Mouse (Mus musculus): ENCODE measurements around the gene Fam3c. TPM values are rescaled to one million over a fixed set of nuclear protein-coding genes. Genes with fewer than 3 reads are reported as not detected.
"Not testable (repeated sequence)": the region's sequence is repeated elsewhere in the genome, so short reads cannot be mapped to it uniquely, and the experiment has no call there.

Fam3c gene
- polyA plus RNA-seq, 1 experiment, result 19.7 TPM

- TF ChIP-seq CTCF (IDR thresholded peaks at IDR 0.05; ENCODE audit: control insufficient read depth, insufficient read depth, low read length) (no peak), POLR2A (IDR thresholded peaks at IDR 0.05; ENCODE audit: borderline replicate concordance, control insufficient read depth, low read depth, low read length) (no peak)
- WGBS, result 14% methylated on average over 14 of the region's 14 CpGs
- no peak overlapping the region for H3K4me3 ChIP-seq (replicated peaks; ENCODE audit: control insufficient read depth, low read depth, low read length)
- no peaks in the 10 kb centered on the region for H3K4me1 ChIP-seq (ENCODE audit: control insufficient read depth, insufficient read depth, low read length)
- no peak overlapping the region for H3K27ac ChIP-seq (ENCODE audit: control insufficient read depth, insufficient read depth, low read depth, low read length, poor library complexity)
Observed at GRCm38 (mm10) chr6:22280217-22280861, 75.7 kb downstream of the Fam3c start.

GRCm38 (mm10) chr6:22277941-22278340 lies 78.1 kb downstream of the Fam3c start:
- 79% methylated on average over 3 of the region's 3 CpGs for WGBS
- Histone ChIP-seq H3K4me1 (ENCODE audit: control insufficient read depth, insufficient read depth, low read length) (no peaks in the 10 kb centered on the region), H3K27ac (ENCODE audit: control insufficient read depth, insufficient read depth, low read depth, low read length, poor library complexity) (no peak overlapping the region), H3K4me3 (replicated peaks; ENCODE audit: control insufficient read depth, low read depth, low read length) (no peak overlapping the region)
- TF ChIP-seq CTCF (IDR thresholded peaks at IDR 0.05; ENCODE audit: control insufficient read depth, insufficient read depth, low read length) (no peak), POLR2A (IDR thresholded peaks at IDR 0.05; ENCODE audit: borderline replicate concordance, control insufficient read depth, low read depth, low read length) (no peak)

GRCm38 (mm10) chr6:22269840-22270521 lies 86.1 kb downstream of the Fam3c start:
- WGBS, result 50% methylated on average over 8 of the region's 8 CpGs
- H3K27ac ChIP-seq (ENCODE audit: control insufficient read depth, insufficient read depth, low read depth, low read length, poor library complexity), result no peak overlapping the region

GRCm38 (mm10) chr6:22268677-22269076 lies 87.4 kb downstream of the Fam3c start:
- H3K4me3 ChIP-seq (replicated peaks; ENCODE audit: control insufficient read depth, low read depth, low read length), result no peak overlapping the region
- H3K27ac ChIP-seq (ENCODE audit: control insufficient read depth, insufficient read depth, low read depth, low read length, poor library complexity), result no peak overlapping the region
- no peaks in the 10 kb centered on the region for H3K4me1 ChIP-seq (ENCODE audit: control insufficient read depth, insufficient read depth, low read length)
- TF ChIP-seq POLR2A (IDR thresholded peaks at IDR 0.05; ENCODE audit: borderline replicate concordance, control insufficient read depth, low read depth, low read length) (no peak), CTCF (IDR thresholded peaks at IDR 0.05; ENCODE audit: control insufficient read depth, insufficient read depth, low read length) (no peak)

More at GRCm38 (mm10) chr6:22269840-22270521, 86.1 kb downstream of the Fam3c start:
- Histone ChIP-seq H3K4me3 (replicated peaks; ENCODE audit: control insufficient read depth, low read depth, low read length) (no peak overlapping the region), H3K4me1 (ENCODE audit: control insufficient read depth, insufficient read depth, low read length) (no peaks in the 10 kb centered on the region)
- TF ChIP-seq CTCF (IDR thresholded peaks at IDR 0.05; ENCODE audit: control insufficient read depth, insufficient read depth, low read length) (no peak), POLR2A (IDR thresholded peaks at IDR 0.05; ENCODE audit: borderline replicate concordance, control insufficient read depth, low read depth, low read length) (no peak)

- WGBS, result 67% methylated on average over 5 of the region's 5 CpGs
Observed at GRCm38 (mm10) chr6:22267807-22268667, 88.0 kb downstream of the Fam3c start.

GRCm38 (mm10) chr6:22266018-22266417 lies 90.0 kb downstream of the Fam3c start:
- 71% methylated on average over 4 of the region's 4 CpGs for WGBS
- H3K27ac ChIP-seq (ENCODE audit: control insufficient read depth, insufficient read depth, low read depth, low read length, poor library complexity), result no peak overlapping the region

More at GRCm38 (mm10) chr6:22267807-22268667, 88.0 kb downstream of the Fam3c start:
- Histone ChIP-seq H3K4me3 (replicated peaks; ENCODE audit: control insufficient read depth, low read depth, low read length) (no peak overlapping the region), H3K4me1 (ENCODE audit: control insufficient read depth, insufficient read depth, low read length) (no peaks in the 10 kb centered on the region), H3K27ac (ENCODE audit: control insufficient read depth, insufficient read depth, low read depth, low read length, poor library complexity) (no peak overlapping the region)
- no peak for TF ChIP-seq POLR2A (IDR thresholded peaks at IDR 0.05; ENCODE audit: borderline replicate concordance, control insufficient read depth, low read depth, low read length)
- TF ChIP-seq CTCF (IDR thresholded peaks at IDR 0.05; ENCODE audit: control insufficient read depth, insufficient read depth, low read length), result no peak

GRCm38 (mm10) chr6:22264094-22264493 lies 91.9 kb downstream of the Fam3c start:
- H3K27ac ChIP-seq (ENCODE audit: control insufficient read depth, insufficient read depth, low read depth, low read length, poor library complexity); H3K4me1 ChIP-seq (ENCODE audit: control insufficient read depth, insufficient read depth, low read length); H3K4me3 ChIP-seq (replicated peaks; ENCODE audit: control insufficient read depth, low read depth, low read length): not testable (repeated sequence)
- WGBS, result 85% methylated on average over 8 of the region's 8 CpGs

More at GRCm38 (mm10) chr6:22266018-22266417, 90.0 kb downstream of the Fam3c start:
- H3K4me3 ChIP-seq (replicated peaks; ENCODE audit: control insufficient read depth, low read depth, low read length), result no peak overlapping the region
- TF ChIP-seq CTCF (IDR thresholded peaks at IDR 0.05; ENCODE audit: control insufficient read depth, insufficient read depth, low read length) (no peak), POLR2A (IDR thresholded peaks at IDR 0.05; ENCODE audit: borderline replicate concordance, control insufficient read depth, low read depth, low read length) (no peak)
- no peaks in the 10 kb centered on the region for H3K4me1 ChIP-seq (ENCODE audit: control insufficient read depth, insufficient read depth, low read length)

- Histone ChIP-seq H3K4me3 (replicated peaks; ENCODE audit: control insufficient read depth, low read depth, low read length) (no peak overlapping the region), H3K4me1 (ENCODE audit: control insufficient read depth, insufficient read depth, low read length) (no peaks in the 10 kb centered on the region), H3K27ac (ENCODE audit: control insufficient read depth, insufficient read depth, low read depth, low read length, poor library complexity) (no peak overlapping the region)
- 76% methylated on average over 4 of the region's 4 CpGs for WGBS
- no peak for TF ChIP-seq CTCF (IDR thresholded peaks at IDR 0.05; ENCODE audit: control insufficient read depth, insufficient read depth, low read length)
- no peak for TF ChIP-seq POLR2A (IDR thresholded peaks at IDR 0.05; ENCODE audit: borderline replicate concordance, control insufficient read depth, low read depth, low read length)
Observed at GRCm38 (mm10) chr6:22262519-22262918, 93.5 kb downstream of the Fam3c start.
